Mouse (Mus musculus) 3134 (cell line): ENCODE measurements around the gene Spock1.
"Not testable (repeated sequence)": the region's sequence is repeated elsewhere in the genome, so short reads cannot be mapped to it uniquely, and the experiment has no call there.

Source experiments
- DNase-seq: peaks from one replicate; pipeline ENCODE4 v3.0.0-alpha.2; 2011; ENCODE audit warnings: low spot score; ENCODE audit not compliant: insufficient read length; ENCODE audit errors: extremely low read depth

Gene Spock1

GRCm38 (mm10) chr13:57619079-57619768 lies 288.9 kb downstream of the Spock1 start:
- no peak for DNase-seq

GRCm38 (mm10) chr13:57611326-57612171 lies 296.6 kb downstream of the Spock1 start:
- DNase-seq, result no peak

GRCm38 (mm10) chr13:57609946-57610345 lies 298.2 kb downstream of the Spock1 start:
- DNase-seq, result no peak

GRCm38 (mm10) chr13:57604437-57604836 lies 303.7 kb downstream of the Spock1 start:
- DNase-seq, result no peak

GRCm38 (mm10) chr13:57603226-57603625 lies 304.9 kb downstream of the Spock1 start:
- DNase-seq, result no peak

- DNase-seq, result no peak
Observed at GRCm38 (mm10) chr13:57595761-57596051, 312.4 kb downstream of the Spock1 start.

- no peak for DNase-seq
Observed at GRCm38 (mm10) chr13:57595032-57595760, 312.9 kb downstream of the Spock1 start.

GRCm38 (mm10) chr13:57589338-57589914 lies 318.7 kb downstream of the Spock1 start:
- not testable (repeated sequence) for DNase-seq

- DNase-seq, result no peak
Observed at GRCm38 (mm10) chr13:57588558-57589273, 319.4 kb downstream of the Spock1 start.

GRCm38 (mm10) chr13:57585131-57585530 lies 323.0 kb downstream of the Spock1 start:
- DNase-seq, result no peak

- no peak for DNase-seq
Observed at GRCm38 (mm10) chr13:57582314-57582976, 325.7 kb downstream of the Spock1 start.

- DNase-seq, result no peak
Observed at GRCm38 (mm10) chr13:57577541-57578244, 330.4 kb downstream of the Spock1 start.

GRCm38 (mm10) chr13:57573501-57573900 lies 334.6 kb downstream of the Spock1 start:
- no peak for DNase-seq

- no peak for DNase-seq
Observed at GRCm38 (mm10) chr13:57568404-57568803, 339.7 kb downstream of the Spock1 start.

- no peak for DNase-seq
Observed at GRCm38 (mm10) chr13:57555186-57555585, 352.9 kb downstream of the Spock1 start.

- no peak for DNase-seq
Observed at GRCm38 (mm10) chr13:57549743-57550142, 358.4 kb downstream of the Spock1 start.

GRCm38 (mm10) chr13:57536988-57537547 lies 371.1 kb downstream of the Spock1 start:
- no peak for DNase-seq

GRCm38 (mm10) chr13:57534325-57534724 lies 373.8 kb downstream of the Spock1 start:
- no peak for DNase-seq

- no peak for DNase-seq
Observed at GRCm38 (mm10) chr13:57525946-57526345, 382.2 kb downstream of the Spock1 start.
